Mouse (Mus musculus) erythroblast, embryonic 14.5 days (primary cell): ENCODE results near the gene Arap1. TPM values are rescaled to one million over a fixed set of nuclear protein-coding genes. Genes with fewer than 3 reads are reported as not detected.

ENCODE experiments used
- H3K27me3 ChIP-seq: 2 replicates; pipeline ENCODE4 v1.6.1; 2012; ENCODE audit warnings: inconsistent platforms; ENCODE audit not compliant: control insufficient read depth
- H3K36me3 ChIP-seq: 2 replicates; pipeline ENCODE4 v1.6.1; 2012; ENCODE audit warnings: mild to moderate bottlenecking, inconsistent platforms; ENCODE audit not compliant: control insufficient read depth
- H3K4me1 ChIP-seq: 2 replicates; pipeline ENCODE4 v1.6.1; 2012; ENCODE audit warnings: inconsistent platforms; ENCODE audit not compliant: control insufficient read depth
- H3K4me3 ChIP-seq: replicated peaks from 2 replicates; pipeline ENCODE3; 2012; ENCODE audit warnings: moderate library complexity, mild to moderate bottlenecking, inconsistent platforms
- H3K9me3 ChIP-seq: 2 replicates; pipeline ENCODE4 v1.6.1; 2012; ENCODE audit warnings: low read length, inconsistent platforms, mixed read lengths; ENCODE audit not compliant: control insufficient read depth
- GATA1 ChIP-seq: IDR thresholded peaks from 2 replicates; pipeline ENCODE4 v1.6.1; 2012; ENCODE audit warnings: low read length, inconsistent platforms, mixed read lengths
- TAL1 ChIP-seq: IDR thresholded peaks from 3 replicates; pipeline ENCODE4 v1.6.1; 2012; ENCODE audit warnings: low read length, inconsistent platforms, mixed read lengths
- polyA plus RNA-seq: library from polyadenylated mRNA; stranded (reverse); fragments of >175 nt; gene quantifications from 2 replicates; pipeline ENCODE4 v1.2.3, GENCODE M21; 2012

Gene Arap1
- 0.68 and 1.1 TPM in 2 replicates for polyA plus RNA-seq

DNA sequence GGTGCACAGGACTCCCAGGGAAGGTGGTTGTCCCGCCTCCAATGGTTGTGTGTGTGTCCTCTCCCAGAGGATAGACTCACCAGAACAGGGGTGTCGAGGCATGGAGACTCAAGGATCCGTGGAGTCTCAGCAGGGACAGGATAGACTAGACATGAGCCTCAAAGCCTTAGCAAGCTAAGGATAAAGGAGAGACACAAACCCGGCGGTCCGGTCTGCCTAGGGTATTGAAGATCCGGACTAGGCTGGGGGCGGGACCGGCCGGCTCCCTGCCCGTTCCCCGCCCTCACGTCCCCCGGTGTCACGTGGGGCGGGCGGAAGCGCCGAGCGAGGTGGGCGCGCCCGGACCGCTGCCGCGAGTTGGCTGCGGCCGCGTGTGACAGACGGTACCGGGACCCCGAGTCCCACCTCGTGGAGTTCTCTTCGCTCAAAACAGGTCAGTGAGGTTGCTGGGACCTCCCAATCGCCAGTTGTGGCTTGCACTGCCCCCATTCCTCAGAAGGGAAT is at the start of gene Arap1:
TSS of gene Arap1 (plus strand) at position 301 of the 504 bp plus-strand sequence.
- Histone ChIP-seq H3K4me3 (peak within 1 kb of the TSS; percentile 66), H3K9me3 (no peaks in the 10 kb centered on the region), H3K4me1 (peaks cover 28% of the 10 kb centered on the region), H3K27me3 (peaks cover 8% of the 10 kb centered on the region), H3K36me3 (peaks cover 34% of the 10 kb centered on the region)
- TF ChIP-seq TAL1 = no peak

DNA sequence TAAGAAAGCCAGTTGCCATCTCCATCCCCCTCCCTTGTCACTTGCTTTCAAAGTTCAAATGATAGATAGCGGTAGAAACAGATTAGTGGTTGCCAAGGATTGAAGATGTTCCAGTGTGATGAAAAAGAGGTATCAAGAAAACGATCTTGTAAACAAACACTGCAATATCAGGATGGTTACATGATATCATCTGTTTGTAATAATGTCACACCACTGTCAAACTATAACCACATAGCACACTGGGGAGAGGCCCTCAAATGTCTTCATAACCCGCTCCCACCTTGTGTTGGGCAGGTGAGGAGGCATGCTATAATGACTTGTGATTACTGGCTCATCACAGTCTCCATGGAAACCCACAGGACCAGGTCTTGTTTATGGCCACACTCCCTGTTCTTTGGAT is 49.5 kb upstream of the Arap1 start:
- no peaks in the 10 kb centered on the region for H3K36me3 ChIP-seq
- H3K27me3 ChIP-seq = peaks cover 46% of the 10 kb centered on the region
- no peak overlapping the region for H3K4me3 ChIP-seq
- no peaks in the 10 kb centered on the region for H3K9me3 ChIP-seq
- H3K4me1 ChIP-seq = peaks cover 21% of the 10 kb centered on the region
- TF ChIP-seq GATA1 (no peak), TAL1 (no peak)

DNA sequence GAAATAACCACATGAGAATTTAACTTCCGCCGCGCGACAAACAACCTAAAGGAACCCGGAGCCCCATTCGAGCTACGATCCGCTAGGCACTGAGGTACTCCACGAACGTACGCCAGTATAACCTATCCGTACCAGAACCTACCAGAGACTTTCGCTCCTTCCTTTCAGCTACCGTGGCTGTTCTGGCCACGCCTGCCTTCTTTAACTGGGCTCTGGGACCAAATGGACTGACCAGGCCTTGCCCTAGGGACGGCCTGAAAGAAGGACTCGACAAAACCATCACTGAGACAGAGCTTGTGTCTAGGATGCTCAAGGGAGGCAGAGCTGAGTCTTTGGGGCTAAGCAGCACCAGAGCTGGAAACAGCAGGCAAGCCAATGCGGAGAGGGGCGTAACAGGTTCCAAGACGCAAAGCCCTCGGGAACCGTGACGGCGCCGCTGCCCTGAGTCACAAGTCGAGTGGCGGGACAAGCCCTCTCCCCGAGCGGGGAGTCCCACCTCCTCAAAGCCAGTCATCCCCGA is 46.4 kb upstream of the Arap1 start:
- H3K9me3 ChIP-seq = no peaks in the 10 kb centered on the region
- TF ChIP-seq GATA1 = no peak
- TF ChIP-seq TAL1 = no peak
- H3K4me3 ChIP-seq = peak overlapping the region; percentile 67
- peaks cover 24% of the 10 kb centered on the region for H3K4me1 ChIP-seq
- peaks cover 43% of the 10 kb centered on the region for H3K27me3 ChIP-seq
- H3K36me3 ChIP-seq = no peaks in the 10 kb centered on the region

DNA sequence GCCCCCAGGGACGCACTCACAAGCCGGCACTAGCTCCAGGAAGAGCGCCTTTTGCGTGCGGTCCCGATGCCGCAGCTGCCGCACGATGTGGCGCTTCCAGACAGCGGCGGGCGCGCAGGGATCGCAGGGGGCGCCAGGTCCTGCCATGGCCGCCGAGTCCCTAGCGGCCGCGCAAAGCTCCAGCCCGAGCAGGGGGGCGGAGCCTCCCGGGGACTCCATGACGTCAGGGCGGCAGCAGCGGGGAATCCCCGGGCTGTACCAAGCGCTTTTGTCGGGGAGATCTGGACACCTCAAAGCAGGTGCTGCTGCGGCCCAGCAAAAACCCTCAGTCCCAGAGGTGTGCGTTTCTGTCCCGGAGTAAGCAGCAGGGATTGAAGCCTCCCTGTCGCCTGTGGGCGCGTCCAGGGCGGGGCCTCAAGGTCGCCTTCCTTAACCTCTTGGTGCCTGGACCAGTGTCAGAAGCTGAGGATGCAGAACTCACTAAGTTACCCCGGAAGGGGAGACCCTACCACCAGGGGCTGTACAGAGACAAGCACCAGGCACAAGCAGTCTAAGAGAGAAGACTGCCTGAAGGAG is 45.9 kb upstream of the Arap1 start, which contains the start of gene Atg16l2:
TSS of gene Atg16l2 (minus strand) at position 371 of the 576 bp plus-strand sequence.
- H3K9me3 ChIP-seq = no peaks in the 10 kb centered on the region
- TF ChIP-seq TAL1 = no peak
- TF ChIP-seq GATA1 = no peak
- H3K27me3 ChIP-seq = peaks cover 38% of the 10 kb centered on the region
- peak within 1 kb of the TSS; percentile 67 for H3K4me3 ChIP-seq
- peaks cover 21% of the 10 kb centered on the region for H3K4me1 ChIP-seq
- no peaks in the 10 kb centered on the region for H3K36me3 ChIP-seq

DNA sequence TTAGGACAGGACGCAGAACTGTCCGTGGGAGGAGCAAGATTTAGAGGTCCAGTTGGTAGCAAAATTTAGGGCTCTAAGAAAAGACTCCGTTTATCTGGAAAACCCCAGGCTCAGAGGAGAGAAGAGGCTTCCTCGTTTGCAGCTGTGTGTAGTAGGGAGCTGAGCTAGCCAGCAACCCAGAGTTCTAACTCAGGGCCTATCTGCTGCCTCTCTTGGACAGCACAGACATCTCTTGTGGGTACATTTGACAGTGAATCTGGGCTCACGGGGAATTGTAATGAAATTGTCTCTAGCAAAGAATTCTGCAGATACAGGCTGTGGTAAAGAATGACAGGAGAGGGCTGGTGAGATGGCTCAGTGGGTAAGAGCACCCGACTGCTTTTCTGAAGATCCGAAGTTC is 45.2 kb upstream of the Arap1 start:
- no peak for TF ChIP-seq TAL1
- TF ChIP-seq GATA1 = no peak
- Histone ChIP-seq H3K27me3 (peaks cover 32% of the 10 kb centered on the region), H3K36me3 (no peaks in the 10 kb centered on the region), H3K4me1 (peaks cover 19% of the 10 kb centered on the region), H3K9me3 (no peaks in the 10 kb centered on the region), H3K4me3 (peak overlapping the region; percentile 67)

DNA sequence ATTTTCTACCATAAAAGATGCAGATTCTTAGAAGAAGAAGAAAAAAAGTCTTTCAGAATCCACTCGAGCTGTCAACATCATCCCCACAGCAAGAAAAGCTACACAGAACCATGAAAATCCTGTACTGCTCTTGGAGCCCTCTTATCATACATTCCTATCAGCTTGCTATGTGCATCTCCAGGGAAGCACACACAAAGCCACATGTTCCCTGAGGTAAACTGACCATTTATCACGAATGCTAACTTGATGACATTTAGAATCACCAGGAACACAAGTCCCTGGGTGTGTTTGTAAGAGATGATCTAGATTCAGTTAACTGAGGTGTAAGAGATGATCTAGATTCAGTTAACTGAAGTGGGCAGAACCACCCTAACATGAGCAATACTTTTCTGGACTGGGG is 41.0 kb upstream of the Arap1 start:
- Histone ChIP-seq H3K4me3 (no peak overlapping the region), H3K27me3 (peaks cover 2% of the 10 kb centered on the region), H3K4me1 (peaks cover 32% of the 10 kb centered on the region), H3K36me3 (no peaks in the 10 kb centered on the region), H3K9me3 (no peaks in the 10 kb centered on the region)
- TF ChIP-seq TAL1 (no peak), GATA1 (no peak)

DNA sequence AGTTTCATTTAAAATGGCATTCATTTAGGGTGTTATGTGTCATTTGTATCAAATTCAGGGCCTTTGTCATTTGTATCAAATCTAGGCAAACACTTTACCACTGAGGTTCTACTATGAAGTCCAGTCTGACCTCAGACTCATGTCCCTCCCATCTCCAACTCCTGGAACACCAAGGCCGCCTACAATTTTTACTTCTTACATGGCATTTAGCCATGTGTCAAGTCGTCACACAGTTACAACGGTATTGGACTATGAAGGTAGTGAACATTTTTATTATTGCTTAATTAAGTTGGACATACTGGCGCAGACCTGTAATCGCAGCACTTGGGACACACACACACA is 37.9 kb upstream of the Arap1 start:
- H3K4me1 ChIP-seq = peaks cover 45% of the 10 kb centered on the region
- H3K27me3 ChIP-seq = no peaks in the 10 kb centered on the region
- no peaks in the 10 kb centered on the region for H3K36me3 ChIP-seq
- peak overlapping the region; percentile 76 for H3K4me3 ChIP-seq
- TF ChIP-seq GATA1 (no peak), TAL1 (no peak)
- H3K9me3 ChIP-seq = no peaks in the 10 kb centered on the region

DNA sequence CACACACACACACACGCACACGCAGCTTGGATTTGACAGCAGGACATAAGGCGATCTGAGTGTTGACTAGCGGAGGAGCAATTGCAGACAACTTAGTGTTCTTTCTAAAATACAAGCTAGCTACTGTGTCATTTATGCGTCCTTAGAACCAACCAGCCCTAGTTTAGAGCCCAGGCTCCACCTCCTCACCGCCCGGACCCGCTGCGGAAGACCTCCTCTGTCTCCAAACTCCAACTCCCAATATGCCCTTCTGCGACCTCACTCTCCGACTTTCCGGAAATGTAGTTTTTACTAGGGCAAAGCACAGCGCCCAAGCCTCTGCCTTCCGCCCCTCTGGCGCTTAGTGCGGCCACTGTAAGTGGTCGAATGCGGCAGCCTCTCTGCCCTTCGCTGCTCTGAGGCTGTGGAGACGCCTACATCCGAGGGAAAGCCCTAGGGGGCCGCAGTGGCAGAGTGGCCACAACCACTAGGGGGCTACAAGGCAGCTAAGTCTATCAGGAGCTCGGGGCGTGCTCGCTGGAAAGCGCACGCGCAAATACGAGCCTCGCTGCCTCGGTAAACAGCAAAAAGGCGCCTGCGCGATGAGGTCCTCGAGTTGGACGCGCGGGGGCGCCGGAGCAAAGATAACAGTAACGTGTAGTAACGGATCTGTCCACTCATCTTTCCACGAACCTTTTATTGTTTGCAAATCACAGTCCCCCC is 37.4 kb upstream of the Arap1 start:
- H3K4me1 ChIP-seq = peaks cover 50% of the 10 kb centered on the region
- TF ChIP-seq TAL1 (no peak), GATA1 (peak; percentile 46)
- no peaks in the 10 kb centered on the region for H3K9me3 ChIP-seq

DNA sequence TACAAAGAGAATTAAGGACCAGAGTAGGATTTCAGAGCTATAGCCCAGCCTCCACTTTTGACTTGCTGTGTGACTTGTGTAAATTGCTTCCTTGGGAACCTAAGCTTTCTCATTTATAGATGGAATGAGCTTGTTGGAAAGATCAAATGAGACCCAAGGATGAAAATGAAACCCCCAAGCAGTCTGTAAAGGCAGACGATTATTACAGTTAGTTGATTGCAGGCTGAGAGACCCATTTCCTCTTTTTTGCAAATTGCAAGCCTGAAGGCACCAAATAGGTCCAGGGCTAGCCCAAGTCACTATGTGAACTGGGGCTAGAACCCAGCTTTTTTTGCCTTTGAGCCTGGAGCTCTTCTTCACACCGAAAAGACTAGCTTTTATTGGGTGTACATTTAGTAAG is 36.8 kb upstream of the Arap1 start:
- Histone ChIP-seq H3K36me3 (no peaks in the 10 kb centered on the region), H3K9me3 (no peaks in the 10 kb centered on the region), H3K4me1 (peaks cover 56% of the 10 kb centered on the region), H3K4me3 (peak overlapping the region; percentile 76), H3K27me3 (no peaks in the 10 kb centered on the region)
- TF ChIP-seq GATA1 (no peak), TAL1 (no peak)

More for the DNA sequence above, 37.4 kb upstream of the Arap1 start:
- Histone ChIP-seq H3K27me3 (no peaks in the 10 kb centered on the region), H3K36me3 (no peaks in the 10 kb centered on the region), H3K4me3 (peak overlapping the region; percentile 76)

DNA sequence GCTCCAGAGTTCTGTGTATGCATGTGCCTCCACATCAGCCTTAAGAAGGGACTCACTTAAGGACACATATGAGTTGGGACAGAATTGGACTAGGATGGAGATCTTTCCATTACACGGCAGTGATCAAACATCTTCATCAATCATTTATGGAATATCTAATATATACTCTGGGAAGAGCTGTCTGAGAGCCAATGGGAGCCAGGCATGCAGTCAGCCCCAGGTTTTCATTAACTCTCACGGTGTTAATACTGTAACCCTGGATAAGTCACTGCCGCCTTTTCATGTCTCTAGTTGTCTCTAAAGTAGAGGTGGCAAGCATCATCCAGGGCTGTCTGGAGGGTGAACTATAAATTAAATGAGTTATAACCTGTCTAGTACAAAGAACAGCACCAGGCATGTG is 34.8 kb upstream of the Arap1 start:
- peaks cover 75% of the 10 kb centered on the region for H3K4me1 ChIP-seq
- no peaks in the 10 kb centered on the region for H3K36me3 ChIP-seq
- H3K4me3 ChIP-seq = no peak overlapping the region
- H3K27me3 ChIP-seq = no peaks in the 10 kb centered on the region
- no peaks in the 10 kb centered on the region for H3K9me3 ChIP-seq
- TF ChIP-seq TAL1 (no peak), GATA1 (no peak)
